Mouse (Mus musculus): ENCODE results near the gene Ephb1.

Gene Ephb1

DNA sequence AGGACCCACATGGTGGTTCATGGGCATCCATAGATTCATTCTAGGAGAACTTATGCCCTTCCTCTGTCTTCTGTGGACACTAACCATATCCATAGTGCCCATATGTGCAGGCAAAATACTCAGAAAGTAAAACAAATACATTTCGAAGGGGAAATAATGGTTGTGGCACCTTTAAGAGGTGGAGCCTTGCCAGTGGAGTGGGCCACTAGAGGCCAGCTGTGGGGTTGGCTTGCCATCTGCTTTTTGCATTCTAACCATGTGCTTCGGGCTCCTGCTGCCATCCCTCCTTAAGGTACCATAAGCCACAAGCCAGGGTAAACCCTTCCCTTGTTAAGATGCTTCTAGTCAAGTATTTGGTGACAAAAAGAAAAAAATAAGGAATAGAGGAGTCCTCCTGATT, 373.3 kb downstream of the Ephb1 start:
- DNase-seq: no peak

GRCm38 (mm10) chr9:101976884-101977465, 377.5 kb downstream of the Ephb1 start:
- no peak for DNase-seq

DNA sequence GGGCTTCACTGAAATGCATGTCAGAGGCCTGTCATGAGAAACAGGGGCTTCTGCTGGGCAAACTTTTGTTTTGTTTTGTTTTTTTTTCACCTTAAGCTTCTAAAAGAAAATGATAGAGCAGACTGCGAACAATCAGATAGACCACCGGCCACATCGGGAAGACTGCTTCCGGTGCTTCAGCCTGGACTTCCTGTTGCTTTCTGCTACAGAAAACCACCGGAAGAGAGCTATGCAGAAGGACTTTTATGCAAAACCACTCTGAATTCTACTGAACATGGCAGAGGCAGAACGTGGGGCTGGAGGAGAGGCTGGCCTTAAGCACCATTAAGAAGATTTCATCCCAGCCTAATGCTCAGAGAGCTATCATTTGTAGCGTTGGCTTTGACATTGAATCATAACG, 382.2 kb downstream of the Ephb1 start:
- DNase-seq: peak; percentile 9

- DNase-seq: peak; percentile 12
These were observed 382.7 kb downstream of the Ephb1 start for GRCm38 (mm10) chr9:101971806-101972205.

DNA sequence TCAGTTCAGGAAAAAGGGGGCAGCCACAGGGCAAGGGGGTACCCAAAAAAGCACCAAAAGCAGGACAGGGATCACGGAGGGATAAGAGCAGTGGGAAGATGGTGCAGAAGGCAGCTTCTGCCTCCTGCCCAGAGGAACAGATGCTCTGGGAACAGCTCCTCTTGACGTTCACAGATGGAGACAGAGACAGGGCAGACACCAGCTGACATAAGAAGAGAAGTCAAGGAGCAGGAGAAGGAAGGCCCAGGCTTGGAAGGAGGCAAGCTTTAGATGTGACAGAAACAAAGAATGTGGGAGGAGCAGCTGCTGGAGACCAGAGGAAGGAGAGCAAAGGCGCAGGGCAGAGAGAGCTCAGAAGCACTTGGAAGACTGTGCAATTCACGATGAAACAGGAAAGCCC, 398.3 kb downstream of the Ephb1 start:
- DNase-seq: no peak

DNA sequence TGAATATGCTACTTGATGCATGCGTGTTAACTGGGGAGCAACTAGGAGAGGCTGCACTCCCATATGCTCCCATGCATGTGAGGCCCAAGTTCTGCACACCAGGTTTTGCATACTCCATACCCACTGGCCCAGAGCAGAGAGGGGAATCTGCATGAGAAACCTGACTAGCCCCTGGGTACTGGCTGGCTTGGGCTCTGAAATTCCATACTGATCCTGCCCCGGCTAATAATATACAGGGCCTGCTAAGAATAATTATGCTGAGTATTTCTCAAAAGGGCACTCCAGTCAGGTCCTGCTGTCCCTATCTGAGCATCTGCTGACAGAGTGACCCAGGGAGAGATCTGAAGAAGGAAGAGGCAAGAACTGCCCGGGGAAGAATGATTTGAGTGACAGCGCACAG, 400.0 kb downstream of the Ephb1 start:
- DNase-seq: no peak

- DNase-seq: no peak
These were observed 404.4 kb downstream of the Ephb1 start for GRCm38 (mm10) chr9:101950101-101950500.

- DNase-seq: no peak
These were observed 408.7 kb downstream of the Ephb1 start for GRCm38 (mm10) chr9:101945814-101946213.

- no peak for DNase-seq
These were observed 409.2 kb downstream of the Ephb1 start for GRCm38 (mm10) chr9:101945326-101945725.

DNA sequence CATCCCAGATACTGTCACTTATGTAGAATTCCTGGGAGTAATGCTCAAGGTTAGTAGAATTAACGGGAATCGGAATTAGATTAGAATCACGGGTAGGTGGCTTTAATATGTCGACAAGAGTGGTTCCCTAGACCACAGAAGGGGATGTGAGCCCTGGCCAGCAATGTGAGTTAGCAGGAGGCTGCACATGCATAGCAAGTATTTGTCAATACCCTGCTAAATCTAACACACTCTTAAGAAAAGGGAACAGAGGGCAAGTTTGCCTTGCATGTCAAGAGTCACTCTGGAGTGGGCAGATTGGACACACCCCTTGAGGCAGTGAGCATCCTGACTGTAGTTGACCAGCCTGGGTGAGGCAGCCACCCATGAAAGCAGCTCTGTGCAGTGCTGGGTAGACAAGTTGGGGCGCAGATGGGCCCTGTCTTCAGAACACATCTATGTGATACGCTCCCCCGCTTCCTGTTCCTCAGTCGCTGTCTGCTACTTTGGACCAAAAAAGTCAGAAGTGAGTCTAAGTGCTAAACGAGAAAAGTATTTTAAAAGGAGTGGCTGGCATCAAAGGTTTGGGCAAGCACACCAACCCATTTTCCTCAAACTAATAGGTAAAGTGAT, 412.3 kb downstream of the Ephb1 start:
- DNase-seq: no peak

- no peak for DNase-seq
These were observed 414.3 kb downstream of the Ephb1 start for GRCm38 (mm10) chr9:101940182-101940581.

DNA sequence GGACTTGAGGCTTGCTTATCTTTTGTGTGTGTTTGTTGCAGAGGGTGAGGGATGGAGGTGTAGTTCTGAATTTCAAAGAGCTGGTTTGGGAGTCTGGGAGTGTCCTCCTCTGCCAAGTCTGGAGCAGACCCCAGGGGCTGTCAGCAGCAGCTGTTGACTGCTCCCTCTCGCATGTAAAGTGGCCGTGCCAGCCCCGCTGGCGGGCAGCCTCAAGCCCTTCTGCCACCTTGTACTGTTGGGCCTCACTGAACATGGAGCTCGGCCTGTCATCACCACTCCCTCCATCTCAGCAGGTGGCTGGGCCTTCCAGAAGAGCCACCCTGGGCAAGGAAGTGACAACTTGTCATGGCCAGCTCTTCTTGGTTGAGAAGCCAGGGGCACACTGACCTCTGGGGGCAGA, 415.5 kb downstream of the Ephb1 start:
- no peak for DNase-seq

DNA sequence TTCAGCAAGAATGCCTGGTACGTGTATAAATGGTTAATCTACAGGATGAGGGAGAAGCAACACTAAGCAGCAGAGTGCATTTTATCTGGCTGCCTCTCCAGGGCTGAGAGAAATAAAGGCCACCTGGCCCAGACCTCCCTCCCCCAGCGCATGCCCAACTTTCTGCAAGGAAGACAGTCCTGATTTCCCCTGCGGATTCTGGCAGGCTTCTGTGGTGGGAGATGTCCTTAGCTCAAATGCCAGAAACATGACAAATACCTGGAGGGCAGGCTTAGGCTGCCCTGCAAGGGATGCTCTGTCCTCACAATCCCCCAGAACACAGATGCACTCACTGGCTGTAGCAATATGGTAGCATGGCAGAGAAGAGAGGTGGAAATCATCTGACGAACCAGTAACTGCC, 416.4 kb downstream of the Ephb1 start:
- no peak for DNase-seq

- DNase-seq: no peak
These were observed 419.6 kb downstream of the Ephb1 start for GRCm38 (mm10) chr9:101934887-101935286.

GRCm38 (mm10) chr9:101933946-101934573, 420.4 kb downstream of the Ephb1 start:
- no peak for DNase-seq

- no peak for DNase-seq
These were observed 429.7 kb downstream of the Ephb1 start for GRCm38 (mm10) chr9:101924829-101925228.

- no peak for DNase-seq
These were observed 431.6 kb downstream of the Ephb1 start for GRCm38 (mm10) chr9:101922846-101923245.

DNA sequence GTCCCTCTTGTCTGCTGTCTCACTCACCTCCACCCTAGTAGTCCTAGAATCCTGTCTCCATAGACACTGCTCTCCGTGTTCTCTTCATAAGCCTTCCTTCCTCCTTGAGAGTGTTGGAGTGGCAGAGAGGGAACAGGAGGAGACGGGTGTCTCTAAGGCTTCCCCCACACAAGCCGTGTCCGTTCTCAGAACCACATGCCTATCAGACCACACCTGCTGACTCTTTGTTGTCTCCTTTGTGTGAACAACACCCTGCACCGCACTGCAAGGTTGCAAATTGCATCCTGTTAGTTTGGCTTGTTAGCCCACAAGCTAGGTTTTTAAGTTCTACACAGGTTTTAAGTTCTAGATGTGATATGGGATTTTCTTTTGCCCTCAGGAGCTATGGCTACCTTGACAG, 435.2 kb downstream of the Ephb1 start:
- no peak for DNase-seq

DNA sequence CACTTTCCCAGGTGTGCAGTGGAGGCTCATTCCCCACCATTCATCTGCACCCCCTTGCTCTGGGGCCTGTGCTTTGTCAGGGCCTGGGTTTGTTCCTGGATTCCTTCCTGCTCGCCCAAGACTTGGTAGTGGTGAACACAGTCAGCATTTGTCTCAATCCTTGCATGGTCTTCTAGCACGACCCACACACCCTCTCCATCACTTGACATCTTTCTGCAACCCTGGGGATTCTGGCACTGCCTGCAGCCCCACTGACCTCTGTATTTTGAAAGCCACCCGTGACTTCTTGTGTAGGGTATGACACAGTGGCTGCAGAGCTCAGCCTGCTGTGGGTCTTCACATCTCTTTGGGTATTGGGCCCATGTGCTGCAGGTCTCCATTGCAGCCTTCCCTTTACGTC, 435.7 kb downstream of the Ephb1 start:
- no peak for DNase-seq

- DNase-seq: no peak
These were observed 439.4 kb downstream of the Ephb1 start for GRCm38 (mm10) chr9:101915082-101915481.

DNA sequence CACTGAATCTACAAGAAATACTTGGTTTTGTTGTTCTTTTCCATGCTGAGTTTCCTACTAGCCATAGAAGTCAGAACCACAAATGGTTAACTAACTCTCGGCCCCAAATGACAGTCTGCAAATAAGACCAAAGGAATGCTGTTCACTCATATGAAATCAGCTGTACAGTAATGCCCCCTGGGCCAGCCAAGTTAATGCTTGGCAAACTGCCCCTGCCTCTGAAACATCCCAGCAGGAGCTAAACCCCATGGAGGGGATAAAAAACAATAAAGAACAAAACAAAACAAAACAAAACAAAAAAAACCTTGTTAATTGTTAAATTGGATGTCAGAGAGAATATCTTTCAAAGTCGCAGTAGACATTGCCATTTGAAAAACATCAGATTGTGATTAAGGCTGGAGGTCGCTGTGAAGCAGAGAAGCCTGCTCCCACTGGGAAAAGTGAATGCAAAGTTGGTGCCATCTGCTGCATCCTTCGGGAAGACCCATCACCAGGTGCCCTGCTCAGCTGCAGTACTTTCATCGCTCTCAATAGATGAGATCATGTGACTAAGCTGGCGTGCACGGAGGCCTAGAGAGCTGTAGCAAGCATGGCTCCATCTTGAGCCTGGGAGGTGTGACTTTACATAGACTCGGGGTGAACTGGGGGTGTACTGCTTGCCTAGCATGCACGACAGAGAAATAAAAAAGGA, 443.2 kb downstream of the Ephb1 start:
- peak; percentile 55 for DNase-seq

GRCm38 (mm10) chr9:101909491-101909890, 445.0 kb downstream of the Ephb1 start:
- DNase-seq: no peak

DNA sequence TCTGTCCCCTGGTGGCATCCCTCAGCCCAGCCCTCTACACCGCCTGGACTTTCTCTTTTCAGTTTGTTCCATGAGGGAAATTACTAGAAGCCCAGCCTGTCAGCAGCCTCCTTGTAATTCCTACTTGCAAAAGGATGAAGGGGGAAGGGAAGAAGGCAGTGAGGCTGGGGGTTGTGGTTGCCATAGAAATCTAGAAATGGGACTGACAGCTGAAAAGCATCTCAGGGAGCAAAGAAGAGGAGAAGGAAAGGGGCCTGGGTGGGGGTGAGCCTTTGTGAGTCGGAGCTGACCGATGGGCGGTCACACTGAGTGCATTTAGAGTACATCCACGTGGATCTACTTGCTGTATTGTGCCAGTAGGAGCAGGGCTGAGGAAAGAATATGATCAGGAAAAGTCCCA, 445.6 kb downstream of the Ephb1 start:
- DNase-seq: no peak

- no peak for DNase-seq
These were observed 446.7 kb downstream of the Ephb1 start for GRCm38 (mm10) chr9:101907747-101908255.
